Mouse (Mus musculus): ENCODE measurements around the gene Arhgef3.

Gene Arhgef3

GRCm38 (mm10) chr14:27166751-27167150 is 52.1 kb downstream of the Arhgef3 start:
- DNase-seq (ENCODE audit: low spot score), result no peak

- no peak for DNase-seq (ENCODE audit: low spot score)
Observed at GRCm38 (mm10) chr14:27167177-27167576, 52.5 kb downstream of the Arhgef3 start.

- DNase-seq (ENCODE audit: low spot score), result no peak
Observed at GRCm38 (mm10) chr14:27168387-27168786, 53.7 kb downstream of the Arhgef3 start.

- DNase-seq (ENCODE audit: low spot score), result no peak
Observed at GRCm38 (mm10) chr14:27169287-27169686, 54.6 kb downstream of the Arhgef3 start.

GRCm38 (mm10) chr14:27170421-27170820 is 55.7 kb downstream of the Arhgef3 start:
- no peak for DNase-seq (ENCODE audit: low spot score)

- no peak for DNase-seq (ENCODE audit: low spot score)
Observed at GRCm38 (mm10) chr14:27171175-27171830, 56.6 kb downstream of the Arhgef3 start.

- no peak for DNase-seq (ENCODE audit: low spot score)
Observed at GRCm38 (mm10) chr14:27173178-27173803, 58.6 kb downstream of the Arhgef3 start.

- no peak for DNase-seq (ENCODE audit: low spot score)
Observed at GRCm38 (mm10) chr14:27174188-27174786, 59.6 kb downstream of the Arhgef3 start.

- no peak for DNase-seq (ENCODE audit: low spot score)
Observed at GRCm38 (mm10) chr14:27174831-27175301, 60.2 kb downstream of the Arhgef3 start.

GRCm38 (mm10) chr14:27175343-27175742 is 60.6 kb downstream of the Arhgef3 start:
- DNase-seq (ENCODE audit: low spot score), result no peak

GRCm38 (mm10) chr14:27177800-27178559 is 63.3 kb downstream of the Arhgef3 start:
- no peak for DNase-seq (ENCODE audit: low spot score)

GRCm38 (mm10) chr14:27178560-27178920 is 63.8 kb downstream of the Arhgef3 start:
- DNase-seq (ENCODE audit: low spot score), result no peak

GRCm38 (mm10) chr14:27179771-27180170 is 65.1 kb downstream of the Arhgef3 start:
- no peak for DNase-seq (ENCODE audit: low spot score)

- no peak for DNase-seq (ENCODE audit: low spot score)
Observed at GRCm38 (mm10) chr14:27182059-27182458, 67.4 kb downstream of the Arhgef3 start.

GRCm38 (mm10) chr14:27182646-27183438 is 68.1 kb downstream of the Arhgef3 start:
- DNase-seq (ENCODE audit: low spot score), result no peak

GRCm38 (mm10) chr14:27183501-27184230 is 69.0 kb downstream of the Arhgef3 start:
- peak; percentile 29 for DNase-seq (ENCODE audit: low spot score)

GRCm38 (mm10) chr14:27185902-27186301 is 71.2 kb downstream of the Arhgef3 start:
- DNase-seq (ENCODE audit: low spot score), result no peak

- no peak for DNase-seq (ENCODE audit: low spot score)
Observed at GRCm38 (mm10) chr14:27186596-27186995, 71.9 kb downstream of the Arhgef3 start.

- peak; percentile 21 for DNase-seq (ENCODE audit: low spot score)
Observed at GRCm38 (mm10) chr14:27187025-27187424, 72.3 kb downstream of the Arhgef3 start.

- no peak for DNase-seq (ENCODE audit: low spot score)
Observed at GRCm38 (mm10) chr14:27187885-27188284, 73.2 kb downstream of the Arhgef3 start.

GRCm38 (mm10) chr14:27192450-27192849 is 77.8 kb downstream of the Arhgef3 start:
- no peak for DNase-seq (ENCODE audit: low spot score)

All from c-Kit-positive CD71-positive TER-119-positive erythroid progenitor cells, embryonic 14.5 days (primary cell).